Mouse (Mus musculus) small intestine, adult 2 months (tissue): ENCODE measurements around the gene Gm28308.

ENCODE experiments used
- CTCF ChIP-seq: fragments of 200-500 bp; IDR thresholded peaks from 2 replicates; pipeline ENCODE4 v1.5.1; 2012; ENCODE audit warnings: low read depth, mild to moderate bottlenecking, control low read depth, inconsistent platforms, low read length, moderate library complexity, mixed read lengths; ENCODE audit not compliant: insufficient replicate concordance, insufficient read length; ENCODE audit errors: extremely low read depth
- POLR2A ChIP-seq: fragments of 200-500 bp; IDR thresholded peaks from 2 replicates; pipeline ENCODE4 v1.6.1; 2012; ENCODE audit warnings: low read depth, mild to moderate bottlenecking, control low read depth, inconsistent platforms, low read length, moderate library complexity

DNA sequence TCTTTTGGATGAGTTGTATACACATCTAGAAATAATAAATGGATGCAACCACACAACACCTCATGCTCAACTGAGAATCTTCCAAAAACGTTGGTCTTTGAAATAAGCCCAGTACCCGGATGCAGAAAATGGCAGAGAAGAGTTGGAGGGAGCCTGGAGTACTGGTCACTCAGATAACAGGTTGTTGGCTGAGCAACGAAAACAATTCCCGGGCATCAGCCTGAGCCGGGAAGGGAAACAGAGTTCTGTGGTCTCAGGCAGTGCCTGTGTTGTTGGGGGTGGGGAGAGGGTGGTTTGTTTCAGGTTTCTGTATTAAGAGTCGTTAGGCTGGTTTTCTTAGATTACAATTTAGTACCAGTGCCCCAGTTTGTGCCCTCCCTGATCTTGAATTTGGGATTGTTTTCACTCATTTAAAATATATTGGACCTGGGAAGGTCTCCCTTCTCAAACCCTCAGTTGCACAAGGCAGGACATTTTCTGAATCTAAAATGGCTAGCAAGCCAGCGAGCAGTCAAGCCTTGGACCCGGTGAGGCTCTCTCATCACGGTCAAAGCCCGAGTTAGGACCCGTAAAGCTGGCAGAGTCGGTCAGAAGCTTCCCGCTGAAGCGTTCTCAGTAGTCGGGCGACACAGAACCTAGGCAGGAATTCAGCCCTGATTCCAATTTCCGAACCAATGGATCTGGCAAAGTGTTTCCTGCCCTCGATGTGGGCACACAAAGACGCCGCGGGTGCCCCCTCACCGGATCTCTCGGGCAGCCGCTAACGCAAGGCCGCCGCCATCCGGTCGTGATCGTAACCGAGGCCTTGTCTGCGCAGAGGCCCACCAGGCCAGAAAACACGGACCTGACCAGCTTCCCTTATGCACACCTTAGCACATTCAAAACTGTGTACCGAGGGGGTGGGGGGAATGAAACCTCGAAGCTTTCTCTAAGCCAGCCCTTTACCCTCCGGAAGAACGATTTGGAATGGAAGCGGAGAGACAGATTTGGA is 15.6 kb upstream of the Gm28308 start:
- TF ChIP-seq POLR2A, result no peak
- TF ChIP-seq CTCF, result no peak
